Mouse (Mus musculus) brain, adult 2 months (tissue): ENCODE results near the gene Smim5.

ENCODE experiments used
- DNase-seq: peaks from one replicate; pipeline ENCODE4 v3.0.0; 2011; ENCODE audit warnings: low read depth, low spot score

Gene Smim5

GRCm38 (mm10) chr11:115894755-115895520, 4.8 kb upstream of the Smim5 start:
- DNase-seq = peak; percentile 31

GRCm38 (mm10) chr11:115898446-115898845, 1.3 kb upstream of the Smim5 start:
- DNase-seq = no peak

- DNase-seq = peak; percentile 98
Measured at GRCm38 (mm10) chr11:115898886-115899285, 880 bp upstream of the Smim5 start.

GRCm38 (mm10) chr11:115900561-115901337, 983 bp downstream of the Smim5 start:
- no peak for DNase-seq

- no peak for DNase-seq
Measured at GRCm38 (mm10) chr11:115901338-115902161, 1.8 kb downstream of the Smim5 start.

- DNase-seq = no peak
Measured at GRCm38 (mm10) chr11:115902177-115902576, 2.4 kb downstream of the Smim5 start.

GRCm38 (mm10) chr11:115902831-115903230, 3.1 kb downstream of the Smim5 start:
- DNase-seq = peak; percentile 21

- DNase-seq = no peak
Measured at GRCm38 (mm10) chr11:115903384-115904230, 3.8 kb downstream of the Smim5 start.

- peak; percentile 16 for DNase-seq
Measured at GRCm38 (mm10) chr11:115904231-115904955, 4.6 kb downstream of the Smim5 start.

- DNase-seq = peak; percentile 50
Measured at GRCm38 (mm10) chr11:115904956-115905790, 5.4 kb downstream of the Smim5 start.

- DNase-seq = no peak
Measured at GRCm38 (mm10) chr11:115906116-115906515, 6.3 kb downstream of the Smim5 start.

- no peak for DNase-seq
Measured at GRCm38 (mm10) chr11:115906521-115906920, 6.8 kb downstream of the Smim5 start.

GRCm38 (mm10) chr11:115911134-115911561, 11.4 kb downstream of the Smim5 start:
- DNase-seq = no peak

- DNase-seq = no peak
Measured at GRCm38 (mm10) chr11:115911632-115912376, 12.0 kb downstream of the Smim5 start, which contains the start of gene Smim6. TSS of gene Smim6 (plus strand) at chr11:115912017.

GRCm38 (mm10) chr11:115916579-115916978, 16.8 kb downstream of the Smim5 start:
- no peak for DNase-seq

GRCm38 (mm10) chr11:115918637-115919036, 18.9 kb downstream of the Smim5 start:
- DNase-seq = no peak

GRCm38 (mm10) chr11:115919073-115919472, 19.3 kb downstream of the Smim5 start:
- no peak for DNase-seq

GRCm38 (mm10) chr11:115920110-115920818, 20.5 kb downstream of the Smim5 start:
- DNase-seq = peak; percentile 79
